Comparison of ENCODE assay signal across 9 mouse cellular contexts in genomic region chr5:90286559-90286958, GRCm38 (mm10).
DNase-seq lines count a peak whose midpoint lies in the region; ATAC-seq and TF ChIP-seq lines count a peak whose summit lies in the region.
"Had no signal": no experiment of that assay in that cellular context is flagged by ENCODE, and none has a peak within 500 bp of the region (broad histone marks: within the 10 kb centered on the region; RNA-seq: fewer than 3 reads in every experiment).

No protein-coding gene starts in this region.

- intact Hi-C loops in heart, postnatal 25 days (cut with DNase I): loop anchor here (5.0 kb wide), 2 partner anchors 59 to 76 kb away; no protein-coding TSS in a partner anchor

- peaks cover 79% of the 10 kb centered on the region for H3K36me3 ChIP-seq in limb, embryonic 14.5 days (ENCODE audit: control insufficient read depth, insufficient read depth, low read length)
- peaks cover 16% of the 10 kb centered on the region for H3K36me3 ChIP-seq in midbrain, embryonic 11.5 days (ENCODE audit: control insufficient read depth, insufficient read depth, low read length)

- H3K4me2 ChIP-seq in limb, embryonic 14.5 days (replicated peaks; ENCODE audit: low read depth, low read length, severe bottlenecking): no peak overlapping the region
- no peak overlapping the region for H3K4me2 ChIP-seq in midbrain, embryonic 11.5 days
- H3K4me2 ChIP-seq: embryonic facial prominence, embryonic 13.5 days had no signal

- no peaks in the 10 kb centered on the region for H3K27me3 ChIP-seq in limb, embryonic 14.5 days (ENCODE audit: control insufficient read depth, insufficient read depth, low read length)
- H3K27me3 ChIP-seq in midbrain, embryonic 11.5 days (ENCODE audit: control insufficient read depth, insufficient read depth, low read length): no peaks in the 10 kb centered on the region
- H3K27me3 ChIP-seq: embryonic facial prominence, embryonic 13.5 days had no signal

- no peak for TF ChIP-seq POLR2A in cortical plate, adult 2 months (IDR thresholded peaks at IDR 0.05; ENCODE audit: extremely low read depth, insufficient read depth, low read length)
- TF ChIP-seq POLR2A in limb, embryonic 14.5 days (IDR thresholded peaks at IDR 0.05; ENCODE audit: borderline replicate concordance, extremely low read depth, insufficient read depth, insufficient read length): no peak

- peaks cover 2% of the 10 kb centered on the region for H3K4me1 ChIP-seq in cortical plate, adult 2 months (ENCODE audit: control insufficient read depth, insufficient read depth, low read length)
- H3K4me1 ChIP-seq in limb, embryonic 14.5 days (ENCODE audit: control insufficient read depth, insufficient read depth, low read length): no peaks in the 10 kb centered on the region
- no peaks in the 10 kb centered on the region for H3K4me1 ChIP-seq in midbrain, embryonic 11.5 days (ENCODE audit: control insufficient read depth, insufficient read depth, low read length)
- H3K4me1 ChIP-seq: embryonic facial prominence, embryonic 13.5 days had no signal

- no peak overlapping the region for H3K27ac ChIP-seq in cortical plate, adult 2 months (ENCODE audit: insufficient read depth, low read length)
- no peak overlapping the region for H3K27ac ChIP-seq in limb, embryonic 14.5 days (replicated peaks; ENCODE audit: low read depth, low read length)
- no peak overlapping the region for H3K27ac ChIP-seq in midbrain, embryonic 11.5 days (ENCODE audit: low read depth, low read length)
- H3K27ac ChIP-seq: embryonic facial prominence, embryonic 13.5 days had no signal

- H3K4me3 ChIP-seq in cortical plate, adult 2 months (ENCODE audit: insufficient read depth, low read length): no peak overlapping the region
- no peak overlapping the region for H3K4me3 ChIP-seq in limb, embryonic 14.5 days (replicated peaks; ENCODE audit: low read length)
- H3K4me3 ChIP-seq in midbrain, embryonic 11.5 days (ENCODE audit: low read depth, low read length): no peak overlapping the region
- H3K4me3 ChIP-seq: embryonic facial prominence, embryonic 13.5 days had no signal

- no peak for ATAC-seq in limb, embryonic 14.5 days (ENCODE audit: low FRiP score, low read depth)
- ATAC-seq in midbrain, embryonic 11.5 days (ENCODE audit: low FRiP score): no peak

- peak; percentile 22; the same call in 1 of the 2 replicates for TF ChIP-seq CTCF in cortical plate, adult 2 months (IDR thresholded peaks at IDR 0.05; ENCODE audit: extremely low read depth, insufficient read depth, low read length)

- WGBS in limb, embryonic 14.5 days: 66% methylated on average over 2 of the region's 2 CpGs
- WGBS in midbrain, embryonic 11.5 days: 79% methylated on average over 2 of the region's 2 CpGs

- peak; percentile 11 to 53 for DNase-seq in heart, adult 18-20 months
- DNase-seq in heart, postnatal 25 days (ENCODE audit: low spot score): no peak
- peak; percentile 66 for DNase-seq in testis, postnatal 10 days (ENCODE audit: low spot score)
- no peak for DNase-seq in testis, postnatal 14 days (ENCODE audit: low spot score)
- DNase-seq in limb, embryonic 14.5 days (ENCODE audit: low spot score): peak; percentile 8
- DNase-seq in spleen, postnatal 10 days (ENCODE audit: low spot score in 2 of 2): peak; percentile 37 to 77
- no peak for DNase-seq in midbrain, embryonic 11.5 days (ENCODE audit: low spot score, missing footprints)

- no peak overlapping the region for H3K9ac ChIP-seq in limb, embryonic 14.5 days (ENCODE audit: low read depth, low read length, severe bottlenecking)
- H3K9ac ChIP-seq in midbrain, embryonic 11.5 days (ENCODE audit: low read length): no peak overlapping the region
- H3K9ac ChIP-seq: embryonic facial prominence, embryonic 13.5 days had no signal

- H3K9me3 ChIP-seq in limb, embryonic 14.5 days (ENCODE audit: control insufficient read depth, low read length): no peaks in the 10 kb centered on the region
- H3K9me3 ChIP-seq in midbrain, embryonic 11.5 days (ENCODE audit: control insufficient read depth, low read length): no peaks in the 10 kb centered on the region
- H3K9me3 ChIP-seq: embryonic facial prominence, embryonic 13.5 days had no signal

Comparison
In these comparisons a context has a peak if more than half of its experiments do, and no peak if none do; other contexts are left out.
1. DNase-seq: peak in heart, adult 18-20 months (2 of 2), testis, postnatal 10 days (single experiment), limb, embryonic 14.5 days (single experiment) and spleen, postnatal 10 days (2 of 2); none in heart, postnatal 25 days (single experiment), testis, postnatal 14 days (single experiment) and midbrain, embryonic 11.5 days (single experiment).